Mouse (Mus musculus) activated CD4-positive, CD25-positive, alpha-beta regulatory T cell, adult 4 months (primary cell): ENCODE data around the gene Spon1. TPM values are rescaled to one million over a fixed set of nuclear protein-coding genes. Genes with fewer than 3 reads are reported as not detected.

ENCODE experiments used
- ATAC-seq: one replicate; pipeline ENCODE4 v1.8.0; 2017
- polyA plus RNA-seq, 2 experiments: library from polyadenylated mRNA; unstranded; fragments of 100-300 nt; shearing (Covaris generic); gene quantifications; one replicate each; pipeline ENCODE4 v1.2.1; 2017

The Spon1 gene
- polyA plus RNA-seq, 2 experiments from 2014 or later, result 0.99 to 1.8 TPM

DNA sequence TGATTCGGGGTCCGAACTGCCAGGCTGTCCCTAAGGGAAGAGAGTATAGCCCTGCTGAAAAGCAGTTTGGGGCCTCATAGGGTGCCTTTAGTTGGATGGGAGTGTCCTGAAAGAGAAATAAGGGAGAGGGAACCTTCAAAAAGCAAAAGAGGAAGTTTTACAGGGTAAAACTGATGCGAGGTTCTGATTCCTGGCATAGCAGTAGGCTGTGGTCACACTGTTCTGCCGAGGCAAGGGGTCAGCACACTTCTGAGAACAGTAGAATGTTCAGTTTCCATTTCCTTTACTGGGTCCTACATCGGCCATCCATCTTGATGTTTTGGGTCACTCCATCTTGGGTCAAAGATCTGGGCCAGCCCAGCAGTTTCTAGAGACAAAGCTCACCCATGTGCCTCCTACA is 14.5 kb downstream of the Spon1 start:
- ATAC-seq, result no peak

DNA sequence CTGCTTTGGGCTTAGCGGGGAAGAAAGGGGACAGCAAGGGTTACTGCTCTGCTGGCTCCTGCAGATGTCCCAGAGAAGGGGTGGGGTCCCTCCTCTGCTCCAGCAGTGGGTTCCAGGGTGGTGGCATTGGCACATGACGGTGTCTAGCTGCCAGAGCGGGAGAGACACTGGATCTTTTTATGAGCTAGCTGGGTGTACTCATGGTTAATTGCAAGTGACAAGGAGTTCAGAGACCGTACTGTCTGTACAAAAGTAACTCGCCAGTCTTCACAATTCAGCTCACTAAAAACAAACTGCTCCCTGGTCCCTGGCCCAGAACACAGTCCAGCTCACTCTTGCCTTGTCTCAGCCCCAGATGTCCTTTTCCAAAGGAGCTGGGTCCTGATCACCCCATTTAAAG is 26.2 kb downstream of the Spon1 start:
- no peak for ATAC-seq

- no peak for ATAC-seq
These were observed 27.1 kb downstream of the Spon1 start for GRCm38 (mm10) chr7:113792871-113793270.

DNA sequence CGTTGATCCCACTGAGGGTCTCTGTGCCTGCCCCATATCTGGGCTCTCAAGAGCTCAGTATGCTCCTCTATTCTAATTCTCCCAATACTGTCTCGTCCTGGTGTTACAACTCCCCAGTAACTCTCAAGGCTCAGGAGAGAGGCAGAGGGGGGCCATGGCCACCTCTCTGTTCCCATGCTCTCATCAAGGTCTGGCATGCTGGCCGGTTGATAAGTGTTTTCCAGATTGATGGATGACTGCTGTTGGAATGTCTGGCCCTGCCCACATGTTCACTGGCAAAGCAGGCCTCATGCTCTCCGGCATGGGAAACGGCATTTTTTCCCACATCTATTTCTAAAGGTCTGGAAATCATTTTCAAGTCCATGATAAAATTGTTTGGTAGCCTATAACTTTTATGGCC is 29.4 kb downstream of the Spon1 start:
- no peak for ATAC-seq

- ATAC-seq, result no peak
These were observed 31.3 kb downstream of the Spon1 start for GRCm38 (mm10) chr7:113797134-113797533.

DNA sequence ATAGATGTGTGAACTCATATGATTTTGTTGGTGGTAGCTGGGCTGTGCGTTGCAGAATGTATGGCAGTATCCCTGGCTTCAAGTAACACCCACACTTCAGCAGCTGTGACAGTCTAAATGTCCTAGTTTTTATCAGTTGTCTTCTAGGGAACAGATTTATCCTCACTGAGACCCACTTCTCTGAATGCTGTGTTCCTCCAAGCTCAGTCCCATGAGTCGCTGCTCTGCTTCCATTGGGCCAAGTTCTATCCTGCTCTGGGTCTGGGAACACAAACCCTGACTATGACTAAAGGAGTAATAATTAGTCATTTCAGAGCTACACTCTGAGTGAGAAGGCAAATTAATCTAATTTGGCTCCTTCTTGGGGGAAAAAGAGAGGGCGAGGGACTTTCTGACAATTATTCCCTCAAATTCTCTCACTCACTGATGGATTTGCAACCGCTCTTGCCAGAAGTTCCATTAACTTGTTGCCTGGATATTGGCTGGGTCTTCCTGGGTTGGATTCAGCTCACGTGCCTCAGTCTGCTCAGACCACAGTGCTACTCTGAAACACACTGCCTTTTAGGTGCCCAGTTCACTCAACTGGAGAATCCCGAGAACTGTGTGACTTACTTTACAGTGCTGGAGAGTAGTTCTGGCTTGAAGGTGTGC is 32.9 kb downstream of the Spon1 start:
- ATAC-seq, result no peak

DNA sequence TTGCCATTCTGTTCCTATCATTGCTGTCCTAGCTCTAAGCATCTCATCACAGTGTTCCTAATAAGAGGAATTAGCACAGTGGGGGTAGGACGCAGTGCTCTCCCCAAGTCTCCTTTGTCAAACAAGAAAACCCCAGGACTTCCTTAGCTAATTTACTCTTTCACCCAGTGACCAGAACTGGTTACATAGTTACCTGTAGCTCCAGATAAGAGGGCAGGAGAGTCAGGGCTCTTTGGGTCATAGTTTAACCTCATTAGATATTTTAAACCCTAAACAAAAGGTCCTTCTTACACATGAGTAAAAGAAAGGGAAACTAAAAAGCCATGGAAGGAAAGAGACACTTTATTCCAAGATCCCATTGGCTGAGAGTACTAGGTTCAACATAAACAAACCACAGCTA is 44.0 kb downstream of the Spon1 start:
- no peak for ATAC-seq

- ATAC-seq, result no peak
These were observed 45.8 kb downstream of the Spon1 start for GRCm38 (mm10) chr7:113811376-113812158.

GRCm38 (mm10) chr7:113814101-113814779 is 48.4 kb downstream of the Spon1 start:
- ATAC-seq, result no peak

DNA sequence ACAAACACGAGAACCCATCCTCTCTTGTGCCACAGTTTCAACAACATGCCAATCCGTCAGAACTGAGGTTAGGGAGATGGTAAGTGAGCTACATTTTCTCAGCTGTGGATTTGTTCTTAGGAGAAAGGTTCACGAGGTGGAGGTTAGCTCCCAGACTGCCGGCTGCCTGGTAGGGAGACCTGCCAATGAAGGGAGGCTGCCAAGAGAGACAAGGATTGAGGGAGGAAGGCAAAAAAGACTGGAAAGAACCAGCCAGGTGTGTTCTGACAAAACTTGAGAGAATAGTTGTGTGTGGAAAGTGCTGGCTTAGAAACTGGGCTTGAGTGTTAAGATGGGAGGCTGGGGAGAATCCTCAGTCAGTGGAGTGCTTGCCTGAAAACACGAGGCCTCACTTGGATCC is 49.9 kb downstream of the Spon1 start:
- ATAC-seq, result no peak

GRCm38 (mm10) chr7:113816827-113817334 is 51.1 kb downstream of the Spon1 start:
- ATAC-seq, result no peak

DNA sequence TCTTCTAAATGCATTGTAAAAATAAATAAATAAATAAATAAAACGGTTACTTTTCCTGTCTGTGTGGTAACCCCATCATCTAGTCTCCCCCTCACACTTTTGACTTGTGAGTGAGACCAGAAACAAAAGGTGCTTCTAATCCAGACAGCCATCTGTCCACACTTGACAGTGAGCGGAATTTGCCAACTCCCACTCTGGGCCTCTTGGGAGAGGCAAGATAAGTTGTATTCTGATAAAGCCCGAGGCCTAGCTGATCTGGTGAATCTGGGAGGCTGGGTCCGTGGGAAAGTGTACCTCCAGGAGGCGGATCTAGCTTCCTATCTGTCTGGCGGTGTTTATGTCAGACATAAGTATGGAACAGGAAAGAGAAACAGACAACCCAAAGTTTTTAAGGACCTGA is 52.3 kb downstream of the Spon1 start:
- no peak for ATAC-seq

DNA sequence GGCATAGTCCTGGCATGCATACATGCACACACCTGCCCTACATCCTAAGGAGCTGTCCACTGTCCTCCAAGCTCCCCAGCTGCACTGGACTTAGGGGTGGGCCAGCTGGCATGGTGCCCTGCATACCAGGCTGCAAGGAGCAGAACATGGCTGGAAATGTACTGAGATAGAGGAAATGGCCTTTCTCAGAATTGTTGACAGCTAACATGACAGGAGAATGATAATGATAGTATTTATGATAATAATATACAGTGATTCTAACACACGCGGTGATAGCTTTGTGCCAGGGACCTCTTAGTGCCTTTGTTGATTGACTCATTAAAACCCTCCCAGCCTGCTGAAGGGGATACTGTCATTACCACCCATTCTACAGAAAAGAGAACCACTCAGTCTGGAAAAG is 54.4 kb downstream of the Spon1 start:
- no peak for ATAC-seq

DNA sequence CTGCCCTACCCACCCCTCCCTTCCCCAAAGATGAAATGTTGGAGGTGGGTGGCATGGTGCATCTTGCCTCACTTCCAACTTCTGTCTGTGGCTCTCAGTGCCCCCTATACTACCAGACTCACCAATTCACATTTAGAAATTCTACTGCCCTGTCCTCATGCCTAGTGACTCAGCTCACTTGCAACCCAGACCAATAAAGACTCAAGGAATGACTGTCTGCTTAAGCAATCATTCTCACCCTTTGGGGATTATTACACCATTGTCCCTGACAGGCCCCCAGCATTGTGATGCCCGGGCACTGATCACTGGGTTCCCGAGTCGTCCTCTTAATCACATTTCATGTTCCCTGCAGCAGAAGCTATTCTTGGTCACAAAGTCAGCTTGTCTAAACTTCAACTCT is 57.2 kb downstream of the Spon1 start:
- ATAC-seq, result no peak

GRCm38 (mm10) chr7:113824651-113825050 is 58.9 kb downstream of the Spon1 start:
- no peak for ATAC-seq

DNA sequence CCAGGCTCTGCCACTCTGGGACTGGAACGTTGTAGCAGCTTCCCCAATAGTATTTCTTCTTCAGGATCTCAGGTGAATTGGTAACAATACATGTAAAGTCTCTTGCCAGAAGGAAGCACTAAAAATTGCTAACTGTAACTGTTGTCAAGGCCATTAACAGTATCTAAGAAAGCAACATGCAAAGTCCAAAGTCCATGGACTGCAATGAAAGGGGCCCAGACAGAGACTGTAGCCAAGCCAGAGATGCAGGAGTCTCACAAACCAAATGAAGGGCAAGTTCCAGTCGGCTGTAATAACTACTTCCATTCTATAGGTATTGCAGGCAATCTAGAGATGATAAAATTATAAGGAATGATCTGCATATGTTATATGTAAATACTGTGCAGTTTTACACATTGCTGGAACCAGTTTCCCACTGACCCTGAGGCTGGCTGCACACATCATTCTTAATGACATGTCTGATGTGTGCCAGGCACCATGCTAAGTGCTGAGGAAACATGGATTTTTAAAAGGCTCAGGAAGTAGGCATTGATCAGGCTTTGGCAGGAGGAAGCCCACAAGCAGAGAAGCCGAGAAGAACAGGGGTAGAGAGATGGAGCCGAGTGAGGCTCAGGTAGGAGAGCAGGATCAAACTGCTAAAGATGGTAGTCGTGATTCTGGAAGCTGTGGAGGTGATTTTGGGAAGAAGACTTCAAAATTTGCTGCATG is 59.9 kb downstream of the Spon1 start:
- no peak for ATAC-seq

DNA sequence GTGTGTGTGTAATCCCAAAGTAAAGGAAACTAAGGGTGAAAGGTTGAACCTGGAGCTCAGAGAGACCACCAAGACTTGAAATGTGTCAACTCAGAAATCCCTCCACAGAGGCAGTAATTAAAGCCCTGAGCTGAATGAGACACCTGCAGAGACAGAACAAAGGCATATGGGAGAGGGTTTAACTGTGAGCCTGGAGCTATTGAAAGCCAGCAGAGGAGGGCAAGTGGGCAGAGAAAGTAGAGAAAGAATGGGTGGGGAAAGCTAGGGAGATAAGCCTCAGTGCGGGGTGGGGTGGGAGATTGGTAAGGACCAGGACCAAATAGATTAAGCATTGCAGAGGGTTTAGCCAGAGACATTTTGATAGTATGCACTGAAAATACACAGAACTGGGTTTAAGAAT is 60.7 kb downstream of the Spon1 start:
- ATAC-seq, result no peak

- no peak for ATAC-seq
These were observed 62.3 kb downstream of the Spon1 start for GRCm38 (mm10) chr7:113828122-113828571.

GRCm38 (mm10) chr7:113828576-113828975 is 62.8 kb downstream of the Spon1 start:
- no peak for ATAC-seq

GRCm38 (mm10) chr7:113837151-113837550 is 71.4 kb downstream of the Spon1 start:
- ATAC-seq, result no peak

- no peak for ATAC-seq
These were observed 73.6 kb downstream of the Spon1 start for GRCm38 (mm10) chr7:113839431-113839830.

DNA sequence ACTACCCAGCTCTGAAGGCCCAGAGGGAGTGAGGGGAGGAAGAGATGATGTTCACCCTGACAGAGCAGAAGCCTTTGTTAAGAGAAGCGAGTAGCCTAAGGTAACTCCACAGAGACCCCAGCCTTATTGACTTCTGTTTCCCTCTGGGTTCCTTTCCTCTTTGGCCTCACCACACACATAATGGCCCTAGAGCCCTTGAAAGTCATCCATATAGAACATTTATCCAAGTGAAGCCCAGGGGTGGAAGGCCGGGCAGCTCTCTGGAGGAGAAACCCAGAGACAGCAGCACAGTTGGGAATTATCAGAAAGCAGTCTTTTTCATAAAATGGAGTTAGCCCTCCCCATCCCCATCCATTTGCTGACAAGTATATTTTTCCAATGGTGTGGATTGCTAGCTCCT is 75.7 kb downstream of the Spon1 start:
- no peak for ATAC-seq

GRCm38 (mm10) chr7:113843150-113843549 is 77.4 kb downstream of the Spon1 start:
- no peak for ATAC-seq
